Mouse (Mus musculus) CD8-positive naive resting alpha-beta T cell, adult 57 days (primary cell): ENCODE data around the gene Matn1. TPM values are rescaled to one million over a fixed set of nuclear protein-coding genes. Genes with fewer than 3 reads are reported as not detected.

Experiments
- total RNA-seq: library from RNA; stranded (reverse); gene quantifications from one replicate; pipeline ENCODE4 v1.2.4, GENCODE M21; 2023

Matn1 gene
- total RNA-seq: 0.58 TPM

GRCm38 (mm10) chr4:130944112-130944511 is at the start of gene Matn1:
Gene Matn1, plus strand, starts transcription at chr4:130944385.

GRCm38 (mm10) chr4:130913077-130913476 is 31.1 kb upstream of the Matn1 start, which contains the start of gene Laptm5:
Gene Laptm5, plus strand, starts transcription at chr4:130913125.

Other genes starting within 250 kb of the Matn1 start
- 5.1 TPM for gene Sdc3, start 151.8 kb upstream of the Matn1 start, total RNA-seq
- 1,006 TPM for gene Laptm5, start 31.3 kb upstream of the Matn1 start, total RNA-seq